Mouse (Mus musculus): ENCODE data around the gene Zfp518a. TPM values are rescaled to one million over a fixed set of nuclear protein-coding genes. Genes with fewer than 3 reads are reported as not detected.

Gene Zfp518a
- polyA plus RNA-seq, 1 experiment from 2014 or later = 5.7 TPM

- in situ Hi-C loops (cut with MboI; ENCODE audit: low pct_unique_long_range_greater_than_20kb) = no loop called here
- H3K27me3 ChIP-seq = peaks cover 75% of the 10 kb centered on the region
- ChIA-PET CTCF (no interaction called here), POLR2A (no interaction called here)
- ATAC-seq = no peak
- peak; percentile 15 for DNase-seq (ENCODE audit: low read depth, low spot score)
- TF ChIP-seq CTCF (IDR thresholded peaks at IDR 0.05) = no peak
These were observed 843 bp downstream of the Zfp518a start for GRCm38 (mm10) chr19:40895393-40895703.

- CTCF ChIA-PET = no interaction called here
- POLR2A ChIA-PET = no interaction called here
- no peak for TF ChIP-seq CTCF (IDR thresholded peaks at IDR 0.05)
- in situ Hi-C loops (cut with MboI; ENCODE audit: low pct_unique_long_range_greater_than_20kb) = no loop called here
- no peaks in the 10 kb centered on the region for H3K27me3 ChIP-seq
- DNase-seq (ENCODE audit: low read depth, low spot score) (no peak), ATAC-seq (no peak)
These were observed 37.3 kb downstream of the Zfp518a start for GRCm38 (mm10) chr19:40931581-40932369.

DNA sequence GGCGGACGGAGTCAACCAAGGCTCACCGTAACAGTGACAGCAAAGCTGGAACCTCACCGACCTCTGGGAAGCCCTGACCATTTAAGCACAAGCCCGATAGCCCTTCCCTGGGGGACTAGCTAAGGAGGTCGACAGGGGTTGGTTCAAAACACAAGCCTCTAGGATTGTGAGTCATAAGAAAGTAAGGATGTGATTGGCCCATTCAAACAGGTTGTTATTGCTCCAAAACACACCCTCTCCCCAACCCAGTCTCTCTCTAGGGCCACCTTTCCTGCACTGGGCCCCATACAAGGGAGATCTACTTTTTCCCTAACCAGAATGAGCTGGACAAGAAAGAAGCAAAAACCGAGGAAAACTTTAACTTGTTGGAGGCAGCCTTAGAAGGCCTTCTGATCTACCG, 40.9 kb downstream of the Zfp518a start:
- no peak for TF ChIP-seq CTCF (IDR thresholded peaks at IDR 0.05)
- in situ Hi-C loops (cut with MboI; ENCODE audit: low pct_unique_long_range_greater_than_20kb) = no loop called here
- POLR2A ChIA-PET = no interaction called here
- DNase-seq (ENCODE audit: low read depth, low spot score) (no peak), ATAC-seq (no peak)
- H3K27me3 ChIP-seq = no peaks in the 10 kb centered on the region
- CTCF ChIA-PET = no interaction called here

DNA sequence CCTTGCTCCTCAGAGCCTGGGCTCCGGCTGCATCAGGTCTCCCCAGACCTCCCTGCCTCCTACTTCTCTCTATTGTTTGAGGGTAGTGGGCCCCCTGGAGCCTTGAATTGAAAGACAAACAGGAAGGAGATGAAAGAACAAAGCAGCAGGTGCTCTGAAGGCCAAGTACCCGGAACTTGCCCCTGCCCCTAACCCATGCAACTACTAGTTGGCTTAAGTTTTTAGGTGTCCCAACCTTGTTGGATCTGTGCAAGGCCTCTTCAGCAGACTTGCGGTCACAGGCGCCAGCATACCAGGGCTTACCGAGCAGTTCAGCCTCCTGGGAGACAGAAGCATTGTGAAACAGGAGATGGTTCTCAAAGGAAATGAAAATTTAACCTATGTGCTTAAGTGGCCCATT, 41.5 kb downstream of the Zfp518a start:
- ATAC-seq = no peak
- in situ Hi-C loops (cut with MboI; ENCODE audit: low pct_unique_long_range_greater_than_20kb) = no loop called here
- POLR2A ChIA-PET = no interaction called here
- DNase-seq (ENCODE audit: low read depth, low spot score) = no peak
- no peaks in the 10 kb centered on the region for H3K27me3 ChIP-seq
- CTCF ChIA-PET = no interaction called here
- no peak for TF ChIP-seq CTCF (IDR thresholded peaks at IDR 0.05)

- ChIA-PET CTCF (no interaction called here), POLR2A (no interaction called here)
- in situ Hi-C loops (cut with MboI; ENCODE audit: low pct_unique_long_range_greater_than_20kb) = no loop called here
- DNase-seq (ENCODE audit: low read depth, low spot score) = no peak
- TF ChIP-seq CTCF (IDR thresholded peaks at IDR 0.05) = no peak
- ATAC-seq = no peak
- H3K27me3 ChIP-seq = no peaks in the 10 kb centered on the region
These were observed 49.0 kb downstream of the Zfp518a start for GRCm38 (mm10) chr19:40943552-40943951.

DNA sequence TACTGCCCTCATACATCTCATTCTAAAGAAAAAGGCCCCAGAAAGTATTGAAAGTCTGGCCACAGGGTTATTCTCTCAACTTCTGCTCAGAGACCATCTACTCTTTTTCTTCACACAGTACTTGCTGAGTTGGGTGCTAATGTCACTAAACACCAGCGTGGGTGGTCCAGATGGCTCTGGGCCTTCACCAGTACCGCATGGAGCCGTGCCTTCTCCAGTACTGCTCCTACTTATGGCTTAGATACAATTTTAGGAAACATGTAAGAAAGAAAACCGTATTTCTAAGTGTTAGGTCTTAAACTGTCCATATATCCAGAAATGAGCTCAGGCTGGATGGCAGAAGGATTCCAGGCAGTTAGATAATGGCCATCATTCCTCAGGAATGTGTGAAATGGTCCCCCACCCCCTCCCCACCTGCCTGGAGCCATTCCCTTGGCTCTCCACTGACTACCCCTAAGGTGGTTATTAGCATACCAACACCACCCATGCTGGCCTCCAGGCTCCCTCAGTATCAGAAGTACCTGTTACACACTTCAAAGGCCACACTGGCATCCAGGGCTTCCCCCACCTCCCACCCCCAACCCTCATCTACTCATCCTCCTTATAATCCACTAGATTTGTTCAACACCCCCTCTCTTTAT, 52.6 kb downstream of the Zfp518a start:
- no peak for ATAC-seq
- in situ Hi-C loops (cut with MboI; ENCODE audit: low pct_unique_long_range_greater_than_20kb) = no loop called here
- H3K27me3 ChIP-seq = no peaks in the 10 kb centered on the region
- no peak for DNase-seq (ENCODE audit: low read depth, low spot score)
- ChIA-PET CTCF (no interaction called here), POLR2A (no interaction called here)
- TF ChIP-seq CTCF (IDR thresholded peaks at IDR 0.05) = no peak

GRCm38 (mm10) chr19:40958981-40959380, 64.5 kb downstream of the Zfp518a start:
- CTCF ChIA-PET = no interaction called here
- POLR2A ChIA-PET = no interaction called here
- in situ Hi-C loops (cut with MboI; ENCODE audit: low pct_unique_long_range_greater_than_20kb) = no loop called here
- ATAC-seq = no peak
- no peak for DNase-seq (ENCODE audit: low read depth, low spot score)
- H3K27me3 ChIP-seq = no peaks in the 10 kb centered on the region
- TF ChIP-seq CTCF (IDR thresholded peaks at IDR 0.05) = no peak

GRCm38 (mm10) chr19:40962988-40963387, 68.5 kb downstream of the Zfp518a start:
- ChIA-PET POLR2A (interaction anchor here (1.3 kb wide), 1 partner anchor 27 kb away, joined by 3 read pairs; no protein-coding TSS in a partner anchor), CTCF (interaction anchor here (1.0 to 5.6 kb wide), 8 partner anchors 14 to 63 kb away, joined by 4 to 53 read pairs (median 5); no protein-coding TSS in a partner anchor)
- DNase-seq (ENCODE audit: low read depth, low spot score) (peak; percentile 48), ATAC-seq (peak; percentile 53)
- no peaks in the 10 kb centered on the region for H3K27me3 ChIP-seq
- TF ChIP-seq CTCF (IDR thresholded peaks at IDR 0.05) = peak; percentile 96
- in situ Hi-C loops (cut with MboI; ENCODE audit: low pct_unique_long_range_greater_than_20kb) = loop anchor here (5.0 kb wide), 1 partner anchor 44 kb away; no protein-coding TSS in a partner anchor

- in situ Hi-C loops (cut with MboI; ENCODE audit: low pct_unique_long_range_greater_than_20kb) = loop anchor here (5.0 kb wide), 1 partner anchor 43 kb away; no protein-coding TSS in a partner anchor
- ATAC-seq (no peak), DNase-seq (ENCODE audit: low read depth, low spot score) (no peak)
- no peaks in the 10 kb centered on the region for H3K27me3 ChIP-seq
- TF ChIP-seq CTCF (IDR thresholded peaks at IDR 0.05) = no peak
- ChIA-PET CTCF (interaction anchor here (0.8 to 5.6 kb wide), 12 partner anchors 8 to 53 kb away, joined by 3 to 53 read pairs (median 5); no protein-coding TSS in a partner anchor), POLR2A (interaction anchor here (1.1 to 1.5 kb wide), 3 partner anchors 8 to 31 kb away, joined by 3 to 5 read pairs (median 4); no protein-coding TSS in a partner anchor)
These were observed 69.9 kb downstream of the Zfp518a start for GRCm38 (mm10) chr19:40964367-40964891.

GRCm38 (mm10) chr19:40964936-40965850, 70.7 kb downstream of the Zfp518a start:
- ChIA-PET CTCF (interaction anchor here (0.8 to 5.6 kb wide), 8 partner anchors 7 to 53 kb away, joined by 3 to 53 read pairs (median 5); no protein-coding TSS in a partner anchor), POLR2A (no interaction called here)
- no peak for TF ChIP-seq CTCF (IDR thresholded peaks at IDR 0.05)
- no peak for DNase-seq (ENCODE audit: low read depth, low spot score)
- ATAC-seq = no peak
- no peaks in the 10 kb centered on the region for H3K27me3 ChIP-seq
- in situ Hi-C loops (cut with MboI; ENCODE audit: low pct_unique_long_range_greater_than_20kb) = loop anchor here (5.0 kb wide), 1 partner anchor 42 kb away; no protein-coding TSS in a partner anchor

Other genes starting within 250 kb of the Zfp518a start
- gene Cc2d2b, start 146.0 kb upstream of the Zfp518a start, polyA plus RNA-seq (2021) = not detected
- 6.3 TPM for gene Ccnj, start 63.4 kb upstream of the Zfp518a start, polyA plus RNA-seq (2021)
- 78.4 TPM for gene Blnk, start 99.8 kb downstream of the Zfp518a start, polyA plus RNA-seq (2021)
- 0.03 TPM for gene Dntt, start 134.6 kb downstream of the Zfp518a start, polyA plus RNA-seq (2021)
- gene Opalin, start 182.4 kb downstream of the Zfp518a start, polyA plus RNA-seq (2021) = not detected

Measured in Patski (cell line).